Mouse (Mus musculus) cerebellum, adult 8-10 months (tissue): Measurements from ENCODE around the gene Prim2.

Experiments used
- DNase-seq: peaks from one replicate; pipeline ENCODE4 v3.0.0; 2022

Prim2 gene

GRCm38 (mm10) chr1:33669708-33670141, at the start of gene Prim2:
TSS of gene Prim2 (minus strand) at chr1:33669795.
- DNase-seq: peak; percentile 87

DNA sequence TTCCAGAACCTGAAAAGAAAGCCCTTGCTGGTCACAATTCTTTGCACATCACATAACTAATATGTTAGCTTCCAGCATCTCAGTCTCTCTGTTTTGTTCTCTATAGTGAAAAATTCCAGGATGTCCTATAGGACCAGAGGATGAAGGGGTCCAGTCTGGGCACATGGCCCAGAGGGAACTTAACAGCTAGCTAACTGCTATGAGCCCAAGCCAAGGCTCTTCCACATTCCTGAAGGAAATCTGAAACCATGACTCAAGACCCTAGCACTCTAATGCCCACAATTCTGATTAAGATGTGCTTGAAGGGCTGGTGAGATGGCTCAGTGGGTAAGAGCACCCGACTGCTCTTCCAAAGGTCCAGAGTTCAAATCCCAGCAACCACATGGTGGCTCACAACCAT, 48.0 kb upstream of the Prim2 start:
- no peak for DNase-seq

DNA sequence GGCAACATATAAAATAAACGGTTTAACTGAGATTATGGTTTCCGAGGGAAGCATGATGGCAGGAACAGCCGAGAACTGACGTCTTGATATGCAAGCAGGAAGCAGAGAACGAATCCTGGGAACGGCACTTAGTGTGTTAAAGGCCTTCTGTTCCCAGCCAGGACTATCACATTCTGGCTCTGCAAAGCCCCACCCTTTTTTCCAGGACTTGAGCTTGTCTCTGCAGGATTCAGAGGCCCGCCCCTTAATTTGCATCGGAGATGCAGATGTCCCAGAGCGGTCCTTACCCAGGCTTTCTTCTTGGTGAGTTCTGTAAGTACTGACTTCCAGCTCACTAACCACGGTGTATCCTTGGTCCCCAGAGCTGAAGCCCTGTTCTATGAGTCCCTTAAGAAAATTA, 45.2 kb upstream of the Prim2 start:
- no peak for DNase-seq

DNA sequence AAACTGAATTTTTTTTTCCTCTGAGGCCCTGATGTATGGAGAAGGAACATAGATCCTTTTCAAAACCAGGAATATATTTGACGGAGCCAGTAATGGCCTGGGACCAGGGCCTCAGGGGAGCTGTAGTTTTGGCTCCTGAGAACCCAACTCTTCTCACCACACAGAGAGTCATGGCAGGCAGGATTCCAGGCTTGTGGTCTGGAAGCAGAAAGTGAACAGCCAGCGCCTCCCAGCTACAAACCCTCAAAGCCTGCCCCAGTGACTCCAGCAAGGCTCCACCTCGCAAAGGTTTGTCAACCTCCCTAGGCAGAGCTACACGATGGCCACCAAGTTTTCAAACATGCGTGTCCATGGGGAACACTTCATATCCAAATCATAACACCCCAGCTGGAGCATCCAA, 42.4 kb upstream of the Prim2 start:
- DNase-seq: no peak

GRCm38 (mm10) chr1:33709615-33710014, 40.0 kb upstream of the Prim2 start:
- no peak for DNase-seq

DNA sequence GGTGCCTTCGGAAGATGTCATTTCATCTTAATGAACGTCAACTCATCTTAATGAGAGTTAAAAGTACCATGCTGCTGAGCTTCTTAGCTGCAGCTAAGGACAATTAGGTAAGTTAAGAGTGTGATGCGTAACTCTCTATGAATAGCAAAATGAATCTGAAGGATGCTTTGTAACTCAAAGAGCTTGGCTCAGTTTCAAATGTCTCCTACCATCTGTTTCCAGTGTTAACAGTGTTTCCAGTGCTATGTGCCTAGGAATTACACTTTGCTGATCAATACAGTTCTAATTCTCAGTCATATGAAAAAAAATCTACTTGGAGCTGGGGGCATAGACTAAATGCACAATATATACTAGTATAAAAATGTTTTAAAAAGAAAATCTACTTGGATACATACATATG, 31.6 kb upstream of the Prim2 start:
- no peak for DNase-seq

DNA sequence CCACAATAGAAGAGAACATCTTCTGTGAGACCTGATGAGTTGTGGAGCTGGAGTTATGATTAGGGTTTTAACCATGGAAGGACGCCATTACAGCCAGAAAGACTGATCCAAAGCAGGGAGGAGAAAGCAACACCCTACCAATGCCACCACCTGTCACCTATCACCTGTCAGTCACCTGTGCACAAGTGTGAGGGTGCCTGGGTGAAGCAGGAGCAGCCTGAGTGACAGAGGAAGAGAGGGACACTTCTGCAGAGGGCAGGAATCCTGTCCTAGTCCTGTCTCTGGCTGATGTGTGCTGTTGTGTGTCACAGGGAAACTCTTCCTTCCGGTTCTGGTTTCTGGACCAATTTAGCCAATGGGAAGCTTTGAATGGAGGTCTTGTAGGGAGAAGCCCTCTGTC, 26.4 kb upstream of the Prim2 start:
- no peak for DNase-seq

- DNase-seq: no peak
Measured at GRCm38 (mm10) chr1:33693893-33694292, 24.3 kb upstream of the Prim2 start.

GRCm38 (mm10) chr1:33690087-33690448, 20.5 kb upstream of the Prim2 start:
- DNase-seq: no peak

GRCm38 (mm10) chr1:33689446-33690086, 20.0 kb upstream of the Prim2 start:
- DNase-seq: no peak

GRCm38 (mm10) chr1:33688810-33689209, 19.2 kb upstream of the Prim2 start:
- no peak for DNase-seq

- no peak for DNase-seq
Measured at GRCm38 (mm10) chr1:33684459-33684858, 14.9 kb upstream of the Prim2 start.

DNA sequence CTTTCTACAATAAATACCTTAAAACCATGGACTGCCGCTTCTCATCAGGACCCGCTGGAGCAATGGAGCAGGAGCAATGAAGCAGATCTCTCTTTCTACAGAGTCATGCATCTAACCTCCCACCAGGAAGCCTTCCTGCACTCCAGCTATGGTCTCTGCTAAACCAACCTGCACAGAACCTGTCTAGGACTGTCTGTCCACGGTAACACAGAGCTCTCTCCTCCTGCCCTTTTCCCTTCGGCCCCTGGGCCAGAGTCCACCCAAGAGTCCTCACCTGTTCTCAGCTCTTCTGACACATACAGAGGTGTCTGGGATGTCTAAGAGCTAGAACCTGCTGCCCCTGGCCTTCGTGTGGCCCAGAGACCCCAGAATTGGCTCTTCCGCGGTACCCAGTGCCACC, 11.3 kb upstream of the Prim2 start:
- no peak for DNase-seq

DNA sequence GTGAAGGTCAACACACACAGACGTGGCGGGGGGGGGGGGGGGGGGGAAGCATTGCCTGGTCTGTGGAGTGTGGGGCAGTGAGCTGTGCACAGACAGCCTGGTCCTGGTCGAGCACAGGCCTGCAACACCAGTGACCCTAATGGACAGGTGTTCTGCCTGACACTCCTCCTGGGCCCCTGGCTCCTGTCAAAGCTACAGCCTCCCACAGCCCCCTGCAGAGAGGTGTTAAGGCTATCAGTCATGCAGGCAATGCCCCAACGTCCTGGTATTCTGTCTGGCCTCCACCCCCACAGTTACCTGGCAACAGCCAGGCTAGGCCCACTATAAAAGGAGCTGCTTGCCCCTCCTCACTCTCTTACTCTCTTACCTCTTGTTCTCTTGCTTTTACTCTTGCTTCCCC, 10.8 kb upstream of the Prim2 start:
- no peak for DNase-seq

- no peak for DNase-seq
Measured at GRCm38 (mm10) chr1:33673158-33673960, 3.8 kb upstream of the Prim2 start.

DNA sequence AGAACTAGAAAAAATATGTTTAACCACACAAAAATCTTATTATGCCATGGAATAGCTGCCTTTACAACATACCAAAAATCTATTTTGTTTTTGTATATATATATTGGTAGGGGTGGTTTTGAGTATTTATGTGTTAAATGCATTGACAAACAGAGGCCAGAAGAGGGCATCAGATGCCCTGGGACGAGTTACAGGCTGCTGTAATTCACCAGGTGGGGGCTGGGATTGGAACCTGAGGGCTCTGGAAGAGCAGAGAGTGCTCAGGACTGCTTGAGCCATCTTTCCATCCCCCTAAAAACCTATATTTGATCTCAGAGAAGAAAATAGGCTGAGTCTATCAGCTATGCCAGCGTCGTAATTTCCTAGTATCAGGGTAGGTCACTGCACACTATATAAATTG, 2.9 kb upstream of the Prim2 start:
- DNase-seq: peak; percentile 30

- DNase-seq: no peak
Measured at GRCm38 (mm10) chr1:33672083-33672482, 2.5 kb upstream of the Prim2 start.

DNA sequence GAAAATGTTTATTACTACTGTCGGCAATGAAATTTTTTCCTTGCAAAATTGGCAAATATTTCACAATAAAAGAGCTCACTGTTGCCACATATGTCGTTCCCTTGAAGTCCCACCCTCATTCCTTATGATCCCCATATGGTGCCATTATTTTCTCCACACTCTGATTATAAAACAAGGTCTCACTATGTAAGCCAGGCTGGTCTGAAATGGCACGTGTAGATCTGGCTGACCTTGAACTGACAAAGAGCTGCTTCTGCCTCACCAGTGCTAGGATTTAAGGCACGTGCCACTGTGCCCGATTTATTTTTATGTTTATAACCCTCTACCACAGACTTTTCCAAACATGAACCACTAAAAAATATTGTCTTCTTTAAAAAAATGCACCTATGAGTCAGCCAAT, 1.8 kb upstream of the Prim2 start:
- no peak for DNase-seq

DNA sequence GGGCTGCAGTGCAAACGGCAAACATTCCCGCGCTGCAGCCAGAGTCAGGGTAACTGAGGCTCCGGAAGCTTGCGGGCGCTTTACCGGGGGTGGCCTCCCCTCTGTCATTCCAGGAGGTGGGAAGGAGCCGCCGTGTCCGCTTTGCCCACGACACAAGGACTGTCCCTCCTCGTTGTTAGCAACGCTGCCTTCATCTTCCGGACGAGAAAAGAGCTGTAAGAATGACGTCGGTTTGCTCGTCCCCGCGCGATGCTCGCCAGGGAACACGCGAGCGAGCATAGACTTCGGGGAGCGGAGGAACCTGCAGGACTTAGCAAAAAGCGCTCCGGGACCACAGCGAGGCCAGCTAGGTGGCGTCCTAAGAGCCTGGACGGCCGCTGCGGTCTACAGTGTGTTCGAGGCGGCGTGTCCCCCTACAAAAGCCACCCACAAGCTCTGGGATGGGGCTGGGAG, 595 bp upstream of the Prim2 start:
- peak; percentile 56 for DNase-seq

GRCm38 (mm10) chr1:33663605-33664117, 5.9 kb downstream of the Prim2 start:
- DNase-seq: no peak

- DNase-seq: no peak
Measured at GRCm38 (mm10) chr1:33663163-33663562, 6.4 kb downstream of the Prim2 start.

- no peak for DNase-seq
Measured at GRCm38 (mm10) chr1:33658302-33658701, 11.3 kb downstream of the Prim2 start.

DNA sequence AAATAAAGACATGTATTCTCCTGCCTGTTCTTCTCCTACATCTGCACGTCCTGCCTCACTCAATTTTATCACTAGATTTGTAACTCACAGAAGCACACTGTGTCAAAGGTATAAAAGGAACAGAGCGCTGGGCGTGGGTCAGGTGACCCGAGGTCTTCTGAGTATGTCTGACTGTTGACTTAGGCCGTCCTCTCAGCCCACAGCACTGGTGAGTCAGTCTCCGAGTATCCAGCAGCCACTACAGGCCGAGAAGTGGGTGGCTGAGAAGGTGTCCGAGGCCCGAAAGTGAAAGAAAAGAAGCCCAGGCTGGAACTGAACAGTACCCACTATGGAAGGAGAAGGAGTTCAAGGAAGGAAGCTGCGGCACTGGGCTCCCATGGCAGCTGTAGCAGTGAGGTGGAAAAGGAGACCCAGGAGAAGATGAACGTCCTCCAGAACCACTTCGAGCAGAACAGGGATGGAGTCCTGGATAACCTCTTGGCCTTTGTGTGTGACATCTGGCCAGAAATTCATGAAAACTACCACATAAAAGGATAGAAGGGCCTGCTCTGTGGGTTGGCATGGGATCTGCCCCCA, 11.9 kb downstream of the Prim2 start:
- DNase-seq: no peak

- DNase-seq: no peak
Measured at GRCm38 (mm10) chr1:33650875-33651274, 18.7 kb downstream of the Prim2 start.
